Mouse (Mus musculus) midbrain, embryonic 11.5 days (tissue): ENCODE data around the gene Jmjd8. TPM values are rescaled to one million over a fixed set of nuclear protein-coding genes. Genes with fewer than 3 reads are reported as not detected.
"Not testable (repeated sequence)": the region's sequence is repeated elsewhere in the genome, so short reads cannot be mapped to it uniquely, and the experiment has no call there.

Source experiments
- ATAC-seq: fragments of 200-750 bp; cut with Nextera tagmentation; 2 replicates; pipeline ENCODE4 v1.8.0; 2017; ENCODE audit warnings: moderate TSS enrichment, moderate library complexity; ENCODE audit not compliant: low FRiP score
- DNase-seq: peaks from one replicate; pipeline ENCODE4 v3.0.0; 2015; ENCODE audit warnings: low spot score; ENCODE audit errors: missing footprints
- H3K27ac ChIP-seq: fragments of 300-500 bp; sonication (generic); 2 replicates; pipeline ENCODE4 v1.5.1; 2014; ENCODE audit warnings: low read depth, low read length
- H3K27me3 ChIP-seq: fragments of 300-500 bp; sonication (generic); 2 replicates; pipeline ENCODE4 v1.6.1; 2014; ENCODE audit warnings: mild to moderate bottlenecking, low read length, moderate library complexity, mixed read lengths; ENCODE audit not compliant: control insufficient read depth, insufficient read depth
- H3K36me3 ChIP-seq: fragments of 300-500 bp; sonication (generic); 2 replicates; pipeline ENCODE4 v1.6.1; 2014; ENCODE audit warnings: mild to moderate bottlenecking, low read length, moderate library complexity, mixed read lengths; ENCODE audit not compliant: control insufficient read depth, insufficient read depth
- H3K4me1 ChIP-seq: fragments of 300-500 bp; sonication (generic); 2 replicates; pipeline ENCODE4 v1.6.1; 2014; ENCODE audit warnings: low read length; ENCODE audit not compliant: control insufficient read depth, insufficient read depth
- H3K4me2 ChIP-seq: fragments of 300-500 bp; sonication (generic); 2 replicates; pipeline ENCODE4 v1.6.1; 2014; ENCODE audit warnings: mild to moderate bottlenecking, moderate library complexity
- H3K4me3 ChIP-seq: fragments of 300-500 bp; sonication (generic); 2 replicates; pipeline ENCODE4 v1.5.1; 2014; ENCODE audit warnings: low read depth, low read length
- H3K9ac ChIP-seq: fragments of 300-500 bp; sonication (generic); 2 replicates; pipeline ENCODE4 v1.6.1; 2014; ENCODE audit warnings: low read length
- H3K9me3 ChIP-seq: fragments of 300-500 bp; sonication (generic); 2 replicates; pipeline ENCODE4 v1.6.1; 2016; ENCODE audit warnings: low read length; ENCODE audit not compliant: control insufficient read depth
- WGBS: fragments of 180-500 bp; shearing (Covaris S2); extraction: QIAGEN DNeasy Blood & Tissue Kit; methylation state at CpG from one replicate; pipeline ENCODE4 v1.1.7; 2014; 5-methylcytosine and 5-hydroxymethylcytosine counted together
- polyA plus RNA-seq: library from polyadenylated mRNA; unstranded; fragments of >200 nt; fragmentation: Nextera tagmentation; extraction: Ambion mirVana; gene quantifications from 2 replicates; pipeline ENCODE4 v1.2.1, GENCODE M21; 2014

The Jmjd8 gene
- polyA plus RNA-seq, 1 experiment from 2014 or later, result 54.1 TPM

DNA sequence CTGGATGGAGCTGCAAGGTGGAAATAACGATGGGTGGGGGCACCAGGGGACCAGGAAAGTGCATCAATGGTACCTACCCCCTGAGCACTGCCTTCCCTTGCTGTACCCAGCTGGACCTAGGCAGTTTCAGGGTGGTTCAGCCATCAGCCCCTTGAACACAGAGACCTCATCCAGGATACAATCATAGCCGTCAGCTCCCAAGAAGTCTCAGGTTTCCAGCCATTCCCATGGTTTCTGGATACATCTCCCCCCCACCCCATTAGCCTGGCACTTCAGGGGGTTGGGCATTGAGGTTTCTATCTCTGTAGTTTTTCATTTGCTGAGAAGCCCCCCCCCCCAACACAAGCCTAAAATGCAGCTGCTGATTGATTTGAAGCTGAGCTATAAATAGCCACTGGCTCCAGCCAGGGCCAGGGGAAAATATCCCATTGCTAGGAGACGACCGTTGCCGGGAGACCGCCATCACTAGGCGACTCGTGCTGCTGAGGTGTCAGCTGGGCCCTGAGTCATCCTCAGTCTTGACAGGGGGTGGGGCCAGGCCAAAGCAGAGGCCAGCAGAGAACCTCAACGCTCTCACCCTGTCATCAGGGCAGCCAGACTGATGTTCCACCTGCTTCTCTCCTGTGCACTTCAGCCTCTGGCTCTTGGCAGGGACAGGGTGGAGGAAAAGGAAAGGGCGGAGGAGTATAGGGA is 25.7 kb upstream of the Jmjd8 start:
- peak overlapping the region; percentile 36 for H3K9ac ChIP-seq
- DNase-seq (peak; percentile 98), ATAC-seq (peak; percentile 94)
- H3K4me1 ChIP-seq, result peaks cover 21% of the 10 kb centered on the region
- H3K27me3 ChIP-seq, result no peaks in the 10 kb centered on the region
- H3K27ac ChIP-seq, result peak overlapping the region; percentile 88
- no peaks in the 10 kb centered on the region for H3K9me3 ChIP-seq
- no peaks in the 10 kb centered on the region for H3K36me3 ChIP-seq
- no peak overlapping the region; the same call in 1 of the 2 replicates for H3K4me3 ChIP-seq
- WGBS, result 11% methylated on average over 10 of the region's 10 CpGs
- H3K4me2 ChIP-seq, result peak overlapping the region; percentile 39

DNA sequence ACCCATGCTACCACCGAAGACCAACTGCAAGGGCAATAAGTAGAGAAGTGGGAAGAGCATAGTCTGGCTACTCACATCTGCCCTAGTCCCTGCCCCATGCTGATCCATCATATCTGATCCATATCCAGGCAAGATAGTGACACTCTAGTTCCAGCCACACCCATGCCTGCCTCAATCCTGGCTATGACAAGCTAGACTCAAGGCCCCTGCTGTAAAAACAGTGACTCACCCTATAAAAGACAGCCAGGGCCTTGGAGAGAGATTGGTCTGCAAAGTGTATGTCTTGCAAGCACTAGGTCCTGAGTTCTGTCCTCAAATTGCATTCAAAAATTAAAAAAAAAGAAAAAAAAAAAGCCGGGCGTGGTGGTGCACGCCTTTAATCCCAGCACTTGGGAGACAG is 22.2 kb upstream of the Jmjd8 start:
- Histone ChIP-seq H3K4me2 (no peak overlapping the region), H3K4me1 (peaks cover 38% of the 10 kb centered on the region), H3K9me3 (no peaks in the 10 kb centered on the region), H3K9ac (no peak overlapping the region), H3K4me3 (no peak overlapping the region), H3K36me3 (no peaks in the 10 kb centered on the region), H3K27ac (no peak overlapping the region), H3K27me3 (no peaks in the 10 kb centered on the region)
- ATAC-seq, result no peak
- WGBS, result 87% methylated on average over 4 of the region's 4 CpGs
- DNase-seq, result no peak

DNA sequence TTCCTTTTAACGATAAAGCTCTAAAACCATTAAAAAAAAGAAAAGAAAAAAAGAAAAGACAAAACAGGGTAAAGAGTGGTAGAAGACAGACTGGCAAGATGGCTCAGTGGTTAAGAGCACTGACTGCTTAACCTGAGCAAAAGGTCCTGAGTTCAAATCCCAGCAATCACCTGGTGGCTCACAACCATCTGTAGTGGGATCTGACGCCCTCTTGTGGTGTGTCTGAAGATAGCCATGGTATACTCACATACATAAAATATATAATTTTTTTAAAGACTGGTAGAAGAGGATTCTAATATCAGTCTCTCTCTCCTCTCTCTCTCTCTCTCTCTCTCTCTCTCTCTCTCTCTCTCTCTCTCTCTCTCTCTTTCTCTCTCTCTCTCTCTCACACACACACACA is 21.2 kb upstream of the Jmjd8 start:
- DNase-seq, H3K27ac ChIP-seq, H3K4me3 ChIP-seq, H3K9me3 ChIP-seq, H3K36me3 ChIP-seq, H3K9ac ChIP-seq, H3K4me2 ChIP-seq, ATAC-seq, H3K27me3 ChIP-seq: not testable (repeated sequence)
- WGBS, result 52% methylated on average over 2 of the region's 2 CpGs
- H3K4me1 ChIP-seq, result peaks cover 33% of the 10 kb centered on the region

DNA sequence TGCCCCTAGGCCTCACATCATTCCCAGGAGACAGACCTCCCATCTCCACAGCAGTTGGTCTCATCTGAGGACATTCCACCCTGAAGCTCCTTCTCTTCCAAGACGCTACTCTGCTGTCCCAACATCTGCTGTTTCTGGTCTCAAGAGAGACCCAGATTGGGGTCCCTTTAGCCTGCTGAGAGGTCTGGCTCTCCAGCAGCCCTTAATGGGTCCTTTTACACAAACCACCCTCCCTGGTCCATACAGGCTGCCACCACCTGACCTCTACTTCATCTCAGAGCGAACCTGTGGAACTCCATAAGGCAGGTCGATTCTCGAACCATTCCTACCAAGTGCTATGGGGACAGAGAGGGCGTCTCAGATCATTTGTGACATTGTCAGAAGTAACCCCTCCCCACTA is 20.6 kb upstream of the Jmjd8 start:
- peak overlapping the region; percentile 83; the same call in 1 of the 2 replicates for H3K4me3 ChIP-seq
- peaks cover 2% of the 10 kb centered on the region; the same call in 1 of the 2 replicates for H3K27me3 ChIP-seq
- DNase-seq (no peak), ATAC-seq (no peak)
- 32% methylated on average over 5 of the region's 5 CpGs for WGBS
- H3K4me2 ChIP-seq, result peak overlapping the region; percentile 80
- peak overlapping the region; percentile 90 for H3K27ac ChIP-seq
- no peaks in the 10 kb centered on the region for H3K9me3 ChIP-seq
- H3K36me3 ChIP-seq, result no peaks in the 10 kb centered on the region
- peak overlapping the region; percentile 89; the same call in 1 of the 2 replicates for H3K9ac ChIP-seq
- H3K4me1 ChIP-seq, result peaks cover 29% of the 10 kb centered on the region

DNA sequence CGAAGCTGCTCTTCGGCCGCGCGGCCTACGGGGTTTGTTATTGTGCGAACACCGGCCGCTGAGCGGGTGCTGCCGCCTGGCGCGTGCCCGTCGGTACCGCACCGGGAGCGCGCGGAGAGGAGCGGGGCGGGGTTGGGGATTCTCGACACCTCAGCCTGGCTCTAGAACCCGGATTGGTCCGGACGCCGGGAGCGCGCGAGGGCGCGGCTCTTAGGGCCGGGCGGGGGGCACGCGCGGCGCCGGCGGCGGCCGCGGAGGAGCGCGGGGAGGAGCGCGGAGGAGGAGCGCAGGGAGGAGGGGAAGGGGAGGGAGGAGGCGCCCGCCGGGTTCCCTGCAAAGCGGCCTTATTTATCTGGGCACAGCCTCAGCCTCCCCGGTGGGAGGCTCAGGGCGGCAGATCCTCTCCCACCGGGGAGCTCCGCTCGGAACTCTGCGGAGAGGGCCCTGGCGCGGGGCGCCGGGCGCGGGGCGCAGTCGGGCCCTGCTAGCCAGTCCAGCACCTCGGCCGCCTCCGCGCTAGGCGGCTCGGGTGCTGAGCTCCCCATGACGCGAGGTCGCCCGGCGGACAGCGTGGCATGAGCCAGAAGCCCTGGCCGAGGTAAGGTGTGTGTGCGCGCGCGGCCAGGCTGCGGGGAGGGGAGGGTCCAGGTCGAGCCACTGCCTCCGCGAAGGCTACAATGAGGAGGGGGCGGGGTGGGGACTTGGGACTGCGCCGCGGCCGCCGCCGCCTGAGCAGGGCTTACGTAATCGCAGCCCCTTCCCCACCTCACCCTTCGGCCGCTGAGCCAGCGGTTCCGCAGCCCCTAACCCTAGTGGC is 19.7 kb upstream of the Jmjd8 start, which contains the start of gene Fbxl16:
Gene Fbxl16 (plus strand): TSS at position 297 of the 817 bp plus-strand sequence.
- DNase-seq (peak; percentile 99), ATAC-seq (peak; percentile 79)
- Histone ChIP-seq H3K27me3 (peaks cover 2% of the 10 kb centered on the region; the same call in 1 of the 2 replicates), H3K4me3 (peak within 1 kb of the TSS; percentile 83), H3K4me1 (peaks cover 19% of the 10 kb centered on the region), H3K36me3 (no peaks in the 10 kb centered on the region), H3K4me2 (peak within 1 kb of the TSS; percentile 80), H3K27ac (peak within 1 kb of the TSS; percentile 90), H3K9me3 (no peaks in the 10 kb centered on the region), H3K9ac (peak within 1 kb of the TSS; percentile 89)
- WGBS, result under 1% methylated on average over 93 of the region's 100 CpGs

DNA sequence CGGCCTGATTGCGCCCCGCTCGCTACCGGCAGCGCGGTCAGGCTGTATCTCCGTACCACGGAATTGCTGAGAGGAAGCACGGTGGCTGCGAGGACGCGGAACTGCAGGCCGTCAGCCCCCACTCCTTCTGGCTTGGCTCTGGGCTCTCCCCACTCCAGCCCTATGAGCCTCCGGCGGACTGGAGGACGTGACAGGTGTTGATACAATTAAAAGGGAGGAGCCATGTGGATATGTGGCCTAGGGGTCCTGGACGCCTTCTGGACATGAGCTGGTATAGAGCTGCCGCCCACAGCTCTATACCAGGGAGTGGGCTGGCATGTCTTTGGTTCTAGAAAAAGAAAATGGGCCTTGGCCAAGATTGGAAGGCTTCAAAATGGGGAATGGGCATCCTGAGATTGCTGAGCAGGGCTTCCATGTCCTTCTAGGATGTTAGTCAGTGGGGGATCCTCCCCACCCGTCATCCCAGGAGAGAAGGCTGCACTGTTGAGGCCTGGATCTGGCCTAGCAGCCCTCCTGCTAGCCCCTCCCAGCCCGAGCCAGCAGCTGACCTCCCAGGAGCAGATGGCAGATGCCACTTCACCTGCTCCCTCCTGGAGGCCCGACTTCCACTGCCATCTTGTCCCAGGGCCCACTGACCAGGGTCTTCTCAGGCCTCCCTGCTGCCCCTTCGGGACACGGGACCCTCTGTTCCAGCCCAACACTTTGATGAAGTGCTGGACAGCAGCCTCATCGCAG is 18.9 kb upstream of the Jmjd8 start:
- Histone ChIP-seq H3K36me3 (no peaks in the 10 kb centered on the region), H3K9me3 (no peaks in the 10 kb centered on the region), H3K4me2 (peak overlapping the region; percentile 80), H3K9ac (peak overlapping the region; percentile 89), H3K27ac (peak overlapping the region; percentile 90), H3K27me3 (peaks cover 2% of the 10 kb centered on the region; the same call in 1 of the 2 replicates), H3K4me1 (peaks cover 18% of the 10 kb centered on the region), H3K4me3 (peak overlapping the region; percentile 83)
- WGBS, result 8% methylated on average over 25 of the region's 25 CpGs
- ATAC-seq, result peak; percentile 79
- peak; percentile 95 for DNase-seq

DNA sequence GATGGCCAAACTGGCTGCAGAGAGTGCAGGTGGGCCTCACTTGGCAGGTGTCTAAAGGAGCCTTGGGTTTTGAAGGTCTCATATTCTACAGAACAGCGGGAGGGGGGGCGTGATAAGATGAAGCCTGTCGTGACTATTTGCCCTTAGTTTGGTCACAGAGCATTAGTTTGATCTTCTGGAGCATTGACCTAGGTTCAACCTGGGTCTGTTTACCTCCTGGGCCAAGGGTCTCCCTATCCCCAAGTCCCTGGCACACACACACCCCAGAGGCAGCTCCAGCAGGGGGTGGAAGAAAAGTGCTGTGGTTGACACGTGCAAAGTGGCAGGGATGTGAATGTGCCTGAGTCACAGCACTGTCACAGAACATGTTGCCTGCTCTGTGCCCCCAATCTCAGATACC is 17.8 kb upstream of the Jmjd8 start:
- Histone ChIP-seq H3K4me2 (no peak overlapping the region), H3K27ac (no peak overlapping the region), H3K9ac (no peak overlapping the region), H3K36me3 (no peaks in the 10 kb centered on the region), H3K9me3 (no peaks in the 10 kb centered on the region), H3K4me3 (no peak overlapping the region), H3K4me1 (peaks cover 18% of the 10 kb centered on the region), H3K27me3 (peaks cover 2% of the 10 kb centered on the region; the same call in 1 of the 2 replicates)
- ATAC-seq (no peak), DNase-seq (no peak)
- WGBS, result 83% methylated on average over 4 of the region's 4 CpGs

DNA sequence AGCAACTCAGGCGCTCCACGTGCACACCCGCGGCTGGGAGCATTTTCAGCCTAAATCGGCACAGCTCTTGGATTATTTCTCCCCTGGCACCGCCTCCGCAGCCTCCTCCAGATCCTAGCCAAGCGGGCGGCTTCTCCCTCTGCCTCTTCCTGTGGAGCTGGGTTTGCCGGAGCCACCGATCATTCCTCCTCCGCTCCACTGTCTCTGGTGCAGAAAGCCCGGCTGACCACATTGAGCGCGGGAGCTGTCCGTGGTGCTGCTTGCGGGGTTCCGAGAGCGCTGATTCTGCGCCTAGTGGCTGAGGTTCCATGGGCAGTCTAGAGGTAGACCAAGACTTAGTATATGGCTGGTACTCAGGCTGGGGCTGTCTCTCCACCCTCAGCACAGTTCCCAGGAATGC is 15.2 kb upstream of the Jmjd8 start:
- H3K4me1 ChIP-seq, result peaks cover 15% of the 10 kb centered on the region
- H3K9me3 ChIP-seq, result no peaks in the 10 kb centered on the region
- 3% methylated on average over 20 of the region's 20 CpGs for WGBS
- H3K27ac ChIP-seq, result no peak overlapping the region
- H3K4me3 ChIP-seq, result no peak overlapping the region
- H3K36me3 ChIP-seq, result no peaks in the 10 kb centered on the region
- ATAC-seq, result no peak
- H3K9ac ChIP-seq, result no peak overlapping the region
- DNase-seq, result peak; percentile 98
- H3K27me3 ChIP-seq, result peaks cover 11% of the 10 kb centered on the region
- H3K4me2 ChIP-seq, result no peak overlapping the region
